Mouse (Mus musculus) hindlimb bud, embryonic 11.5 days (tissue): Measurements from ENCODE around the gene Tdp1.
"Not testable (repeated sequence)": the region's sequence is repeated elsewhere in the genome, so short reads cannot be mapped to it uniquely, and the experiment has no call there.

Experiments used
- DNase-seq: peaks from one replicate; pipeline ENCODE4 v3.0.0-alpha.2; 2012; ENCODE audit warnings: low read depth, low spot score; ENCODE audit errors: extremely low spot score

Gene Tdp1

DNA sequence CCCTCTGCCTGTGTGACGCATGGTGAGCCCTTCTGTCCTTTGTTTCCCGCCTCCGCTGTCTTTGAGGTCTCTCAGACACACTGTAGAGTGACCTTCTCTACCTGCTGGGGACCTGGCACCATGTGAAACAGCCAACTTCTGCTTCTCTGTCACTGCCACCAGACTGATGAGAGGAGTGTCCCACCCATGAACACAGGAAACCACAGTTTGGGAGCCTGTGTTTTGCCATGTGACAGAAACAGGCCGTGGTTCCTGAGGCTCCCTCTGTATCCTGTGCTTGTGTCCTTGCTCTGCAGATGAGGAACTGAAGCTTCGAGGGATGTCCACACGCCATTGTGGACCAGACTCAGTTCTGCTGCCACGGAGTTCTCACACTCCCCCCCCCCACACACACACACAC lies 72.1 kb downstream of the Tdp1 start:
- no peak for DNase-seq

DNA sequence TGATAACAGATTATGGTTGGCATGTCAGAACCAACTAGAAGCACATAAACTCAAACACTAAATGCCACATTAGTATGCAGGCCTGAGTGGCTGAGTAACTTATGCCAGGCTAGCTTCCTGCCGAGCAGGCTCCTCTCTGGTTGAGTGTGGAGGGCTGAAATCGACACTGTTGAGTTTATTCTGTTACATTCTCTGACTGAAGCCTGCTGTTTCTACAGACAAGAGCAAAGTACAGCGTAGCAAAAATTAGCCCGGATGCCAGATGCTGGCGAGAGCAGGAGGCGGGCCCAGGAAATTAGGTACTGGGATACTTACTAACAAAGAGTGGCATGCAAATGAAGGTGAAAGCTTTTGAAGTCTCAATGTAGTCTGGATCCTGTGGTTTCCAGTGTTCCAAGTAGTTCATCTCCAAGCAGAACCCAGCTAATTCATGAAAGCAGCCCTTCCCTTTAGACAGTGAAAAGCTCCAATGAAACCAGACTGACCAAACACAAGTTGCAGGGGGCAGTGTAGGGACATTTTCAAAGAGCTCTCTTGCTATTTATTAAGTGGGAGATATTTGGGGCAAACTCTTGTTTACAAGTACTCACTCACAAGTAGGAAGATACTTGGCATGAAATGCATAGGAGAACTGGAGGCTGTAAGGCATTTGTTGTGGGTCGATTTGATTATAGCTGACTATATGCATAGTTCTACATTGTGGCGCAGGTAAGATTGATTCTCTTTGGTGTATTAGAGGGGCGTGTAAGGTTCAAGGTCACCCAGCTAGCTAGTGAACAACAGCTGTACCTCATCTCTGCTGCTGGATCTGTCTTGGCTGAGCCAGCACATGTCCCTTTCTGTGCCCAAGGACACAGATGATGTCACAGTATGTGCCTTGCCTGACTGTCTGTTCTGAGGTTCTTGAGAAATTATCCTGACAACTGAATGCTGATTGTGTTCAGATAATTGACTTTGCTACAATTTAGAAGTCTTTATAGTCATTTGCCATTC lies 74.0 kb downstream of the Tdp1 start:
- no peak for DNase-seq

DNA sequence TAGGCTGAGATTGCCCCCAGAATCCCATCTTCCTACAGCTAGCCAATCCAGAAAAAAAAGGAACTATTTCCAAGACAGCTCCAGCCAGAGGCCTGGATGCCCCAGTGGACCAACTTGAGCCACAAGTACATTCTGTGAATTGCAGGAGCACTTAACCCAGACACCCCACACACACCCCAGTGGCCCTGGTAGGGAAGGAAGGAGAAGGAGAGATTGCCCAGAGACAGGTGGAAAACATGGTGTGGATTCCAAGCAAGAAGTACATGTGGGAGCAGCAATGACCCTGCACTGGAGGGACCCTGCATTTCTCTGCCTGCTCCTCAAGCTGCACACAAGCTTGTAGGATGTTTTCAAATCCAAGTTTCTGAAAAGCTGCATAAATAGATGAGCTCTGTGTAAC lies 75.0 kb downstream of the Tdp1 start:
- DNase-seq: no peak

DNA sequence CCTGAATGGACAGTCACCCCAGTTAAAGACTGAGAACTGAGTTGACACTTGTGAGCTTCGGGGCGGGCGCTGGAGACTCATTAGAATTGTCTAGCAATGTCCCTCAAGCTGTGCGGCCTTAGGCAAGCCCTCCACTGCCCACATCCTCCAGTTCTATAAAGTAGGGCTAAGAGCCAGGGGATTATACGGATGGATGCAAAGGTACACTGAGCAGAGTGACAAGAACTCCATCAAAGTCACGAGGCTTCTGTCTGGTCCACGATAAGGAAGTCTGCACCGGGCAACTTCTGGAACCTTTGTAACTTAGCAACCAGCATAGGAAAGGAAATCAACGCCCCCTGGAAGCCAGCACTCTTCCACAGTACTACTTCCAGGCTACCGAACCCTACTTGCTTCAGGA lies 75.6 kb downstream of the Tdp1 start:
- no peak for DNase-seq

DNA sequence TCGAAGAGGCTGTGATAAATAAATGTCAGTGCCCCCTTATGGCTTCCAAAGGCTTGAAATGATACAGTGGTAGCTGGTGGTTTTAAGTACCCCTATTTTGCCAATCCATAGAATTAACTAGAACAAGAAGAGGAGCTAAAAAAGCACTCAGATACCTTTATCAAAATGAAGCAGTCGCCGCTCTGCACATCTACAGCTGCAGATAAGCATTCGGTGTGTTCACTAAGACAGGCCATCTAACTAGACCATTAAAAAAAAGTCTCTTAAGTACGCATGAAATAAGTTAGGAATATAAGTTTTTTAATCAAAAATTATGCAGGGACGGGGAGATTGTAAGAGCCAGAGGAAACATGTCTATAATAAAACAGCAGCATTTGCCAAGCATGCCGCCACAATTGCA lies 76.4 kb downstream of the Tdp1 start:
- no peak for DNase-seq

DNA sequence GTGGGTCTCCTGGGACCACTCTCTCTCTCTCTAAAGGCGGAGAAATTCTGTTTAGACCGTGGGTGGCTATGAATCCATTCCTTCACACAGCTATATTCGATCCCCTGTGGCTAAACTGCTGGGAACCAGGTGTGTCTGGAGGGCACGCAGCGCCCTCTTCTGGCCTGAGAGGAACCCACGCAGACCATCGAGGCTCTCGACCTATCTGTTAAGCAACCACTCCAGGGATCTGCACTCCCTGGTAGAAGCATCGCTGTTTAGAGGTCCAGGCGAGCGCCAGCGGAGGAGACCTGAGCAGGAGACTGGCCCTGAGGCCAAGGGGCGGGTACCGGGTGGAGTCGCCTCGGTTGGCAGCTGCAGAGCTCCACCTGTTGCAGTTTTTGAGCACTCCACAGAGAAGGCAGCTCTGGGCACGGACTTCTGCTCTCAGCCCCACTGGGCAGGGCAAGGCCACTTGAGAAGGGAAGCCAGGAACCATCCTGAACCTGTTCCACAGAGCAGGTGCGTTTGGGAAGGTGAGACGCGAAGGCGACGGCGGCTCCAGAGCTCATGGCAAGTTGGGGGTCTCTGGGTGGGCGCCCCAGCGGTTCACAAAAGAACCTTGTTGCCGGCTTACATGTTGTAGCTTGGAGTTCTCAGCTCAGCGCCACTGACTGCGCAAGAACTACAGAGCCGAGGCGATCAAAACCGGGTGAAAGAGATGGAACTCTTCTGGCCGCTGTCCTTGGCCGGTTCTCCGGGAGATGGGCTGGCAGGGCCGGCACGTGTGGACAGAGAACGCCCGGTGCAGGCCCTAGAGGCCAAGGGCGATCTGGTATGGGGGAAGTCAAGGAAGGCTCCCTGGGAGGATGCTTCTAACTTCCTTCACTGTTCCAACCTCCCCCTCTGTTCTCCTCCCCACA lies 80.2 kb downstream of the Tdp1 start, which contains the start of gene Kcnk13:
TSS of gene Kcnk13 (plus strand) at position 199 of the 902 bp plus-strand sequence.
- DNase-seq: no peak

DNA sequence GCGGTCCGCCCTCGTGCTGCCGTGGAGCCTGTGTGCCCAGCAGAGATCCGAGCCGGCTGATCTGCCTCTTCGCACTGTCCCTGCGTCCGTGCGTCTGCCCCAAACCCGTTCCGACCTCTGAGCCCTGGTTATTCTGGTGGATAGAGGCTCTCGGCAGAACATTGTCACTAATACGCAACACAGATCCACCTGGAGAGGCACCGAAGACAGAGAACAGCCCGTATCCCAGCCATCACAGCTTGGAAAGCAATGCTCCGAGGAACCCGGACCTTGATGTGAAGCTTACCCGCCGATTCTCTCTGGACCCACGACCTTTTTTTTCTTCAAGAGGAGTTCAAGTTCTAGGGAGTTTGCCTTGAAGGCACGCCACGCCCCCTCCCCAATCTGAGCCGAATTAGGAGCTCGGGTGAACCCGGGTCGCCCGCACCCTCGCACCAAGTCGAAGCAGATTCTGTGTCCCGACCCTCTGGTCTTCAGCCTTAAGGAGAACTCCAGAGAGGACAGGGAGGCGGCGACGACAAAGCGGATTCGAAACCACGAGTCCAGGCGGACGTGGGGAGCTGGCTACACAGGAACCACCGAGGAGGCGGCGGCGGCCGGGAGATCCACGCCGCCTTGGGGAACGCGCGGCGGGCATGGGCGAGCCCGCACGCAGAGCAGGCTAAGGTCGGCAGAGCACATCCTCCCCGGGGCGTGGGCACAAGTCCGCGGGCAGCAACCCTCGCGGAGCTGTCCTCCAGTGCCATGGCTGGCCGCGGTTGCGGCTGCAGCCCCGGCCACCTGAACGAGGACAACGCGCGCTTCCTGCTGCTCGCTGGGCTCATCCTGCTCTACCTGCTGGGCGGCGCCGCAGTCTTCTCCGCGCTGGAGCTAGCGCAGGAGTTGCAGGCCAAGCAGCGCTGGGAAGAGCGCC lies 81.1 kb downstream of the Tdp1 start:
- no peak for DNase-seq

DNA sequence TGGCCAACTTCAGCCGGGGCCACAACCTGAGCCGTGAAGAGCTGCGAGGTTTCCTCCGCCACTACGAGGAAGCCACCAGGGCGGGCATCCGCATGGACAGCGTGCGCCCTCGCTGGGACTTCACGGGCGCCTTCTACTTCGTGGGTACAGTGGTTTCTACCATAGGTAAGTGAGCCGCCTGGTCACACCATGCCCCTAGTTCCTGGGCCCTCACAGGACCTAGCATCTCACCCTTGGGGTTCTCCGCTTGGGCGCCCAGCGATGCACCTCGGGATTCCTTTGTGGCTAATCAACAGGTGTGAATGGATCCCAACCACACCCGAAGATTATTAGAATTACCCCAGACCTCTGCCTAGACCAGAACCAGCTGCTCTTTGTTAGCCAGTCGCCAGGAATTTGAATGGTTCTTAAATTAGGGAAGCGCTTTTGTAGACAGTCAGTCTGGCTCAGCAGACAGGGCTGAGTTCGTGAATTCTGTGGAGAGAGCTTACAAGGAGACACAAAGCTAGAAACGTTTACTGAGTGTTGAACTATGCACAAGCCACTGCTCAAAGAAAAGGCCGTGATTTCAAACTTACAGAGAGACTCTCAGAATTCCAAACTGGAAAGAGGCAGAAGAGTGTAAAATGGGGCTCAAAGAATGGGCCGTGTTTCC lies 81.9 kb downstream of the Tdp1 start:
- DNase-seq: no peak

DNA sequence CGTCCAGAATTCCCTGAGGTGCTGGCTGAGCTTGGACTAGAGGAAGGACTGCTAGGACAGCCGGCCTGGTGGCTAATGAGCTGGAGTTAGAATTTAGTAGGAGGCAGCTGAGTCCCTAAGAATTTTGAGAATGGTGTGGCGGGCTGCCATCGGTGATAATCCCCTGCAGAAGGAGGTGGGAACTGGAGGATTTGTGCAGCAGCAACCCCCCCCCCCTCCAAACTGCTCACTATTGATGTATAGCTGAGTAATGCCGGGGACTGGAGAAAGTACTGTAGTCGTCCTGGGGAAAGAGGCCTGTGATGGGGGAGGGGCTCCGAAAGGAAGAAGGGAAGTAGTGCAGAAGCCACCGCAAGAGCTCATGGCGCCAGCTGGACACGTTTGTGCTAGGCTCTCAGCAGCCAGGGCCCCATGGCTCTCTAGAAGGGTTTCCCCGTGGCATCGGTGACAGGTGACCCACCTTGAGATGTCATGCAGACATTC lies 82.6 kb downstream of the Tdp1 start:
- no peak for DNase-seq

DNA sequence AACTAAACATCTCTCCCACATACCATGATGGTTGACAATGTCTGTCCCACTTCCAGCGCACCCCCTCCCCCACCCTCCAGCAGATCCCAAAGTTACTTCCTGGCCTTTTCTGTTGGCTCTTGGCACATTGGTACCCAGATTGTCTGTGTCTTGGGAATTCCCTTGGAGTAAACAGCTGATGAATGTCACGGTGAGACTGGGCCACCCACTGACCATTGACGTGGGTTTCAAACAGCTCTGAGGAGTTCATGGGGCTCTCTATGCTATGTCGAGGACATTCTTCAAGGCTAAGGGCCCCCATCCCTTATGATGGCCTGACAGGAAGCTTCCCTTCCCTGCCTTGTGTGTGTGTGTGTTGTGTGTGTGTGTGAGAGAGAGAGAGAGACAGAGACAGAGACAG lies 85.6 kb downstream of the Tdp1 start:
- no peak for DNase-seq

DNA sequence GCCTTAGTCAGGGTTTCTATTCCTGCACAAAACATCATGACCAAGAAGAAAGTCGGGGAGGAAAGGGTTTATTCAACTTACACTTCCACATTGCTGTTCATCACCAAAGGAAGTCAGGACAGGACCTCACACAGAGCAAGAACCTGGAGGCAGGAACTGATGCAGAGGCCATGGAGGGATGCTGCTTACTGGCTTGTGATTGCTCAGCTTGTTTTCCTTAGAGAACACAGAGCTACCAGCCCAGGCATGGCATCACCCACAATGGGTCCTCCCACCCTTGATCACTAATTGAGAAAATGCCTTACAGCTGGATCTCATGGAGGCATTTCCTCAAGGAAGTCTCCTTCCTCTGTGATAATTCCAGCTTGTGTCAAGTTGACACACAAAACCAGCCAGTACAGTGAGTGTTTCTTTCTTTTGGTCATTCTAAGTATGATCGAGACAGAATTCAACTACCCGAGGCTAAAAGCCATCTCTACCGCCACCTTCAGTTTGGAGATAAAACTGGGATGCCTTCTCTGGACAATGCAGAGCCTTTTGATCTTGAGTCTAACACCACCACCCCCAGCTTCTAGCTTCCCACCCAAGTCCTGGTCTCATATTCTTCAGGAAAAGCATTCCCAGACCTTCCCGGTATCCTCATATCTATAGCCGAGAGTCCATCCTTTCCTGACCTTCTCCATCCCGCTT lies 87.0 kb downstream of the Tdp1 start:
- DNase-seq: not testable (repeated sequence)

DNA sequence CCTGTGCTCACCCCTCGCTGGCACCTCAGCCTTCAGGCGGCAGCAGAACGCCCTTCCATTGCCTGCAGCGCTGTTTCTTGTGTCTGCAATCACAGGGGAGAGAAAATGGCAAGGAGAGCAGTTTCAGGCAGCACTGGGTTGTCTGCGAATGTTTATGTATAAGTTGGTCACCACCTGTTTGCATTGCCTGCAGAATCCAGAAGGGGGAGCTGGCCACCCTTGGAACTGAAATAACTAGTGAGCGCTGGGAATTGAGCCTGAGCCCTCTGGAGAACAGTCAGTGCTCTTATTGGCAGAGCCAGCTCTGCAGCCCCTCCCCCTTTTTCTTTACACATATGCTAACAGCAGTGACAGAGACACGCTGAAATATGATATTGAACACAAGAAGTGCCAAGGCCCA lies 88.5 kb downstream of the Tdp1 start:
- DNase-seq: no peak

DNA sequence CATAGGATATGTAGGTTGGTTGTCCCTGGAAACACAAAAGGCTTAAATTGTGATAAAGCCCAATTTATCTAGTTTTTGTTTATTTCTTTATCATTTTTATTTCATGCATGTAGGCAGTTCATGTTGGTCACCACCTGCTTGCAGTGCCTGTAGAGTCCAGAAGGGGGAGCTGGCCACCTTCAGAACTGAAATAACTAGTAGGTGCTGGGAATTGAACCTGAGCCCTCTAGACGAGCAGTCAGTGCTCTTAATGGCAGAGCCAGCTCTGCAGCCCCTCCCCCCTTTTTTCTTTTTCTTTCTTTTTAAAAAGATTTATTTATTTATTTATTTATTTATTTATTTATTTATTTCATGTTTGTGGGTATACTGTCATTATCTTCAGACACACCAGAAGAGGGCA lies 89.3 kb downstream of the Tdp1 start:
- no peak for DNase-seq

DNA sequence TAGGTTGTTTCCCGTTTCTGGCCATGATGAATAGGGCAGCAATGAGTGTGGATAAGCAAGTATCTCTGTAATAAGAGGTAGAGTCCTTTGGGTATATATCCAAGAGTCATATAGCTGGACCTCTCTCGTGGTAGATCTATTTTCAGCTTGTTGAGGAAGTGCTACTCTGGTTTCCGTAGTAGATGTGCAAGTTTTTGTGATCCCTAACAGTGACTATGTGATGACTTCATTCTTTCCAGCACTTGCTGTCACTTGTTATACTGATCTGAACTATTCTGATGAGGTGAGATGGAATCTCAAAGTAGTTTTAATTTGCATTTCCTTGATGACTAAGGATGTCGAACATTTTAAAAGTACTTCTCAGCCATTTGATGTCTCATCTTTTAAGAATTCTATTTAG lies 95.2 kb downstream of the Tdp1 start:
- no peak for DNase-seq

DNA sequence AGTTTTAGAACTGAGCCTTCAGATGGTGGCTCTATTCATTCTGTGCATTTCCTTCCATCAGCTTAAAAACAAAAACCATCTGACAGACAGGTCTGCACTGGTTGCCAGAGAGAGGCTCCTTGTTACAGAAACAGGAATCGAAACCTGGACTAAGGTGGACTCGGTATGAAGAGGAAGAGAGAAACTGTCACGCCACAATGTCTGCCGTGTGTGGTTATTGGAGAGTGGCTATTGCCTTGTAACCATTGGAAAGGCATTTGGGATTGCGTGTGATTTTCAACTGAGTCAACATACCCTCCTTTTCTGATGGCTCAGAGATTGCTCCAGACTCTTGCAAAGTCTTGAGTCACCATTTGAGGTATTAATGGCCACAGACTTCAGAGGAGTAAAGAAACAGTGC lies 102.5 kb downstream of the Tdp1 start:
- no peak for DNase-seq

DNA sequence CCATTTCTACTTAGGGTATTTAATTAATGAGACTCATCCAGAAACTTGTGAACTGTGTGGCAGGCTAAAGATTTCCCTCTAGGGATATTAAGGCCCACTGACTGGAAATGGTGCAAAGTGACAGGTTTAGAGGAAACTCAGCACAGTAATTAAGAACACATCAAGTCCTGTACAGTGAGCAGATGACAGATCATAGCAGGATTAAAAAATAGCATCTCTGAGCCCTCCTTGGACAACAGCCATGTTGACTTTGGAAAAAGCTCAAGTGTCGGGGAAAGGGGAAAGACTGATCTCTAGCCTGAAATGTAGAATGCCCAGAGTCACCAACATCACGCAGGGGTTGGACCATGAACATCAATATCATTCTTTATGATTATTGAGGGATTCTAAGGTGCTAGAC lies 103.8 kb downstream of the Tdp1 start:
- no peak for DNase-seq

DNA sequence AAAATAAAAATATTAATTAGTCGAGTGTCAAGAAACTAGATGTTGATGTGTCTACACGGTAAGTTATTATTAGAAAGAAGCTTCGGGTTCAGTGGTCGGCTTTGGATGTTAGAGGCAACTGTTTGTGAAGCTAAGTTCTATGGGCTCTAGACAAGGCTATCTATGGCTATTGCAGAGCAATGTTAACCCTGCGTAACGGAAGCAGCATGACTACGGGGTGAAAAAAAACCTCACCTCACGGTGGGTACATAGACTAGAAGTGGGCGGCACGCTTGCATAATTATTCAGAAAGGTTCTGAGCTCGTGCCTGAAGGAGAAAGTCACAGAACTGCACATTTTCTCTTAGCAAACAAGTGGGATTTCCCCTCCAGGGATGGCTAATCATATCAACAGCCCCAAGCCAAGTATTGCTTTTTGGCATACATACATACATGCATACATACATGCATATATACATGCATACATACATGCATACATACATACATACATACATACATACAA lies 108.1 kb downstream of the Tdp1 start:
- DNase-seq: no peak

DNA sequence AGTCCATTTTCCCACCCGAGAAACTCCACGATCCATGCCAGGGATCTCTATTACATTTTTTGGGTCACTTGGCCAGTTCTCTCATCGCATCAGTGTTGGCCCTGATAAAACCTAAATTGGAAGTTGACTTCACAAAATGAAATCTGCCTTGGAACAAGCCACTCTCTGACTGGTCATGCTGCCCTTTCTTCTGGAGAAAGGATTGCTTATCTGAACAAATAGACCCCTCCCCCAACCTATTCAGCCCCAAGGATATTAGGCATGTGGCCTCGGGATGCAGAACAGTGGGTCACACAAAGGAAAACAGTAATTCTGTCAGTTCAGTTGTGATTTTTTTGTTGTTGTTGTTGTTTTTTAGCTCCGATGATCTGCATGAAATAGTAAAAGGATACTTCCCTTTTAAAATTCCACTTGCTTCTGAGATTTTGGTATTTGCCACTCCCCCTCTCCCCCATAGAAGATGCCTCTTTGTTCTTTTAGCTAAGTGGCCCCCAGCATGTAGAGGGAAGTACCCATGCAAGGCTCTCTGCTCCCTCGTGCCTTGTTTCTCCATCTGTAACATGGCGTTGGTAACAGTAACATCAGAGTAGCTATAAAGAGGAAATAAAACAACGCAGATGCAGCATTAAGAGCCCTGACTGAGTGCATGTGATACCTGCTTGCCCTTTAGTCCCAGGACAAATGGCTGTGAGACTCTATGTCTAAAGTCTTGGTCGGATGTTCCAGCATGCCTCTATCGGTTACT lies 109.0 kb downstream of the Tdp1 start:
- DNase-seq: no peak

DNA sequence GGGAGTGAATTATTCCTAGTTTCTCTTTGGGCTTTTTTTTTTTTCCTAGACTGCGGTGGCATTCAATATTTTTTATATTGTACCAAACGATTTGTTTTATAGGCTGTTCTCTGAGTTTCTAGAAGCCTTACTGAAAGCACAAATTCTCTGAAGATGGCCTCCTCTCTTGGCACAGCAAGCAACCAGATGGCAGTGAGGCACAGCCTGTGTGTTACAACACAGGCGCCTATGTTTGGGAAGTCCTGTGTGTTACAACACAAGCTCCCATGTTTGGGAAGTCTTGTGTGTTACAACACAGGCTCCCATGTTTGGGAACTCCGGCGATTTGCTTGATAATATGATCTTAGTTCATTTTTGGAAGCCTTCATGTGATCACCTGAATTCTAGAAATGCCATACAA lies 111.6 kb downstream of the Tdp1 start:
- DNase-seq: no peak
